Mouse (Mus musculus): ENCODE results near the gene Ptov1. TPM values are rescaled to one million over a fixed set of nuclear protein-coding genes. Genes with fewer than 3 reads are reported as not detected.

Gene Ptov1
- polyA plus RNA-seq, 1 experiment from 2014 or later: 239 TPM

GRCm38 (mm10) chr7:44814952-44815553, 54.5 kb downstream of the Ptov1 start:
- H3K36me3 ChIP-seq: 0 out of 2 replicates have a peak, but pooled peaks cover 7% of the 10 kb centered on the region
- H3K9ac ChIP-seq: peak overlapping the region; percentile 9
- H3K27me3 ChIP-seq (replicated peaks): no peaks in the 10 kb centered on the region
- peak overlapping the region; percentile 96 for H3K27ac ChIP-seq
- 28% methylated on average over 14 of the region's 14 CpGs for WGBS
- peak overlapping the region; percentile 71 for H3K4me3 ChIP-seq (replicated peaks)
- H3K9me3 ChIP-seq: no peaks in the 10 kb centered on the region
- no peak for ATAC-seq
- H3K4me2 ChIP-seq (replicated peaks): peak overlapping the region; percentile 64
- H3K4me1 ChIP-seq (replicated peaks): peaks cover 30% of the 10 kb centered on the region

GRCm38 (mm10) chr7:44814423-44814822, 55.2 kb downstream of the Ptov1 start:
- no peak overlapping the region for H3K9ac ChIP-seq
- H3K4me2 ChIP-seq (replicated peaks): peak overlapping the region; percentile 64; the same call in 1 of the 2 replicates
- no peak for ATAC-seq
- peak overlapping the region; percentile 71; the same call in 1 of the 2 replicates for H3K4me3 ChIP-seq (replicated peaks)
- H3K36me3 ChIP-seq: 0 out of 2 replicates have a peak, but pooled peaks cover 7% of the 10 kb centered on the region
- peaks cover 26% of the 10 kb centered on the region for H3K4me1 ChIP-seq (replicated peaks)
- H3K27me3 ChIP-seq (replicated peaks): no peaks in the 10 kb centered on the region
- no peak overlapping the region for H3K27ac ChIP-seq
- 73% methylated on average over 4 of the region's 4 CpGs for WGBS
- no peaks in the 10 kb centered on the region for H3K9me3 ChIP-seq

GRCm38 (mm10) chr7:44813985-44814384, 55.6 kb downstream of the Ptov1 start:
- no peaks in the 10 kb centered on the region for H3K9me3 ChIP-seq
- WGBS: 94% methylated on average over 3 of the region's 3 CpGs
- H3K9ac ChIP-seq: no peak overlapping the region
- H3K4me2 ChIP-seq (replicated peaks): no peak overlapping the region
- no peak overlapping the region for H3K27ac ChIP-seq
- H3K4me1 ChIP-seq (replicated peaks): peaks cover 22% of the 10 kb centered on the region
- H3K36me3 ChIP-seq: 0 out of 2 replicates have a peak, but pooled peaks cover 7% of the 10 kb centered on the region
- H3K27me3 ChIP-seq (replicated peaks): no peaks in the 10 kb centered on the region
- ATAC-seq: no peak
- H3K4me3 ChIP-seq (replicated peaks): no peak overlapping the region

MicroRNA genes within 50 kb of the gene (microRNA counts, 519-probe panel; counts per million panel counts)
- microRNA mmu-miR-707: 97.1 counts per million, percentile 29 among the panel's probes with 10 or more counts

Other genes starting within 250 kb of the Ptov1 start
- gene Myh14, start 198.9 kb downstream of the Ptov1 start, polyA plus RNA-seq (2015; fragmentation: Nextera tagmentation; extraction: Ambion mirVana): 68.4 and 74.3 TPM in 2 replicates
- gene Izumo2, start 161.0 kb downstream of the Ptov1 start, polyA plus RNA-seq (2015; fragmentation: Nextera tagmentation; extraction: Ambion mirVana): not detected in 2 replicates
- gene Vrk3, start 121.4 kb downstream of the Ptov1 start, polyA plus RNA-seq (2015; fragmentation: Nextera tagmentation; extraction: Ambion mirVana): 36.0 and 39.4 TPM in 2 replicates
- gene Zfp473, start 118.7 kb downstream of the Ptov1 start, polyA plus RNA-seq (2015; fragmentation: Nextera tagmentation; extraction: Ambion mirVana): 2.0 and 2.5 TPM in 2 replicates
- 87.4 and 89.2 TPM in 2 replicates for gene Nup62, start 53.7 kb downstream of the Ptov1 start, polyA plus RNA-seq (2015; fragmentation: Nextera tagmentation; extraction: Ambion mirVana)
- 0.78 and 1.5 TPM in 2 replicates for gene Il4i1, start 53.4 kb downstream of the Ptov1 start, polyA plus RNA-seq (2015; fragmentation: Nextera tagmentation; extraction: Ambion mirVana)
- gene Atf5, start 53.1 kb downstream of the Ptov1 start, polyA plus RNA-seq (2015; fragmentation: Nextera tagmentation; extraction: Ambion mirVana): 6.2 and 6.6 TPM in 2 replicates
- 112 and 116 TPM in 2 replicates for gene Akt1s1, start 20.8 kb downstream of the Ptov1 start, polyA plus RNA-seq (2015; fragmentation: Nextera tagmentation; extraction: Ambion mirVana)
- 71.0 and 71.3 TPM in 2 replicates for gene Tbc1d17, start 20.7 kb downstream of the Ptov1 start, polyA plus RNA-seq (2015; fragmentation: Nextera tagmentation; extraction: Ambion mirVana)
- 25.9 and 29.0 TPM in 2 replicates for gene Pnkp, start 12.6 kb downstream of the Ptov1 start, polyA plus RNA-seq (2015; fragmentation: Nextera tagmentation; extraction: Ambion mirVana)
- 88.2 and 91.8 TPM in 2 replicates for gene Med25, start 22.9 kb upstream of the Ptov1 start, polyA plus RNA-seq (2015; fragmentation: Nextera tagmentation; extraction: Ambion mirVana)
- gene Fuz, start 26.3 kb upstream of the Ptov1 start, polyA plus RNA-seq (2015; fragmentation: Nextera tagmentation; extraction: Ambion mirVana): 17.0 and 18.8 TPM in 2 replicates
- 60.1 and 65.0 TPM in 2 replicates for gene Ap2a1, start 59.7 kb upstream of the Ptov1 start, polyA plus RNA-seq (2015; fragmentation: Nextera tagmentation; extraction: Ambion mirVana)
- gene Tsks, start 73.4 kb upstream of the Ptov1 start, polyA plus RNA-seq (2015; fragmentation: Nextera tagmentation; extraction: Ambion mirVana): 0.14 TPM in 1 of 2 replicates, not detected in the other
- gene Cpt1c, start 105.1 kb upstream of the Ptov1 start, polyA plus RNA-seq (2015; fragmentation: Nextera tagmentation; extraction: Ambion mirVana): 16.1 and 16.5 TPM in 2 replicates
- 449 and 456 TPM in 2 replicates for gene Prmt1, start 116.8 kb upstream of the Ptov1 start, polyA plus RNA-seq (2015; fragmentation: Nextera tagmentation; extraction: Ambion mirVana)
- gene Irf3, start 127.9 kb upstream of the Ptov1 start, polyA plus RNA-seq (2015; fragmentation: Nextera tagmentation; extraction: Ambion mirVana): 89.9 and 99.6 TPM in 2 replicates
- 37.3 and 43.6 TPM in 2 replicates for gene Bcl2l12, start 128.9 kb upstream of the Ptov1 start, polyA plus RNA-seq (2015; fragmentation: Nextera tagmentation; extraction: Ambion mirVana)
- 32.0 and 33.6 TPM in 2 replicates for gene Scaf1, start 146.6 kb upstream of the Ptov1 start, polyA plus RNA-seq (2015; fragmentation: Nextera tagmentation; extraction: Ambion mirVana)
- gene Rras, start 148.2 kb upstream of the Ptov1 start, polyA plus RNA-seq (2015; fragmentation: Nextera tagmentation; extraction: Ambion mirVana): 57.6 and 61.0 TPM in 2 replicates
- gene Prr12, start 183.1 kb upstream of the Ptov1 start, polyA plus RNA-seq (2015; fragmentation: Nextera tagmentation; extraction: Ambion mirVana): 7.1 and 8.7 TPM in 2 replicates
- gene Nosip, start 192.6 kb upstream of the Ptov1 start, polyA plus RNA-seq (2015; fragmentation: Nextera tagmentation; extraction: Ambion mirVana): 49.5 and 50.5 TPM in 2 replicates
- 29.2 and 29.5 TPM in 2 replicates for gene Prrg2, start 192.9 kb upstream of the Ptov1 start, polyA plus RNA-seq (2015; fragmentation: Nextera tagmentation; extraction: Ambion mirVana)
- 265 and 267 TPM in 2 replicates for gene Rcn3, start 222.4 kb upstream of the Ptov1 start, polyA plus RNA-seq (2015; fragmentation: Nextera tagmentation; extraction: Ambion mirVana)
- 153 and 168 TPM in 2 replicates for gene Fcgrt, start 234.1 kb upstream of the Ptov1 start, polyA plus RNA-seq (2015; fragmentation: Nextera tagmentation; extraction: Ambion mirVana)

Data from intestine, embryonic 15.5 days (tissue).